In the genomic region with DNA sequence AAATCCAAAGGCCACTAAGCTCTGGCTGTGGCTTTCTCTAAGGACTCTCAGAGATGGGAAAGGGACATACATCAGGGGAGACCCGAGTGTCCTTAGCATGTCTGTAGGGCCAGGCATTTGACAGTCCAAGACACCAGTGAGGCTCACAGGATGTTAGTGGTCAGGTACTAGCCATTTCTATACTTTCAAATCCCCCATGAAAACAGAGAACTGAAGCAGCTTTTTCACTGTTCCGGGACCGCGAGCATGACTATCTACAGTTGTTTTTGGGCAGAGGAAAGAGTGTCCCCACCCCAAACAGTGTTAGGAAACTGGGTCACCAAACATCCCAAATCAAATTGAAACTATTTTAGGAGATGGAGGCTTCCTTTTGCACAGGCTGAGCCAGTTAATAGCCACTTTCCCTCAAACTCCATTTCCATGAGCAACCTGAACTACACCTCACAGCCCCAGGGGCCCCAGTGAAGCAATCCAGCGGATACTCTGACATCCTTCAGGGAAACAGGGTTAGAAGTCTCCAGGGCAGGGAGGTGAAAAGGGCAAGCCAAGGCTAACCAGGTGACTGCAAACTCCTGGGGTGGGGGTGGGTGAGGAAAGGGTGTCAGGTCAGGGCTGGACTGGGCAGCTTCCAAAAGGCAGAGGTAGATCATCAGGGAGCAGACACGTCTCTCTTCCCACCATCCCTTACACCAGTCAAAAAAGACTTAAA, we compare ENCODE assay signal across 8 mouse cellular contexts. TPM values are rescaled to one million over a fixed set of nuclear protein-coding genes. Genes with fewer than 3 reads are reported as not detected.
DNase-seq lines count a peak whose midpoint lies in the region; ATAC-seq lines count a peak whose summit lies in the region.

No protein-coding gene starts in this region.

- peak overlapping the region; percentile 96 for H3K4me2 ChIP-seq in kidney, embryonic 14.5 days (replicated peaks; ENCODE audit: low read depth, low read length)
- H3K4me2 ChIP-seq in hindbrain, embryonic 16.5 days (ENCODE audit: low read length) = peak overlapping the region; percentile 90
- peak overlapping the region; percentile 62 for H3K4me2 ChIP-seq in midbrain, embryonic 16.5 days (ENCODE audit: low read length)

- DNase-seq in kidney, postnatal 14 days = no peak
- DNase-seq in layer of hippocampus, postnatal 14 days (ENCODE audit: low spot score in 2 of 2) = no peak
- no peak for DNase-seq in embryo, embryonic 10.5 days (ENCODE audit: low spot score)
- no peak for DNase-seq in lung, postnatal 4 days

- H3K27ac ChIP-seq in kidney, embryonic 14.5 days (ENCODE audit: low read depth, low read length) = no peak overlapping the region
- H3K27ac ChIP-seq in hindbrain, embryonic 16.5 days (ENCODE audit: low read depth, low read length) = no peak overlapping the region
- no peak overlapping the region for H3K27ac ChIP-seq in midbrain, embryonic 16.5 days (ENCODE audit: low read length)

- peak overlapping the region; percentile 87; the same call in 1 of the 2 replicates for H3K9ac ChIP-seq in kidney, embryonic 14.5 days (ENCODE audit: low read depth, low read length)
- peak overlapping the region; percentile 78 for H3K9ac ChIP-seq in hindbrain, embryonic 16.5 days (ENCODE audit: low read depth, low read length)
- H3K9ac ChIP-seq in midbrain, embryonic 16.5 days (ENCODE audit: low read depth, low read length) = peak overlapping the region; percentile 89

- WGBS in kidney, embryonic 14.5 days = 52% methylated on average over 6 of the region's 6 CpGs
- WGBS in hindbrain, embryonic 16.5 days = 52% methylated on average over 6 of the region's 6 CpGs
- 56% methylated on average over 6 of the region's 6 CpGs for WGBS in midbrain, embryonic 16.5 days

- H3K36me3 ChIP-seq in kidney, embryonic 14.5 days (ENCODE audit: control insufficient read depth, insufficient read depth, low read length) = peaks cover 21% of the 10 kb centered on the region
- H3K36me3 ChIP-seq in hindbrain, embryonic 16.5 days (ENCODE audit: control insufficient read depth, insufficient read depth, low read length) = peaks cover 8% of the 10 kb centered on the region
- H3K36me3 ChIP-seq in midbrain, embryonic 16.5 days (ENCODE audit: control insufficient read depth, insufficient read depth, low read length) = no peaks in the 10 kb centered on the region

- H3K9me3 ChIP-seq in kidney, embryonic 14.5 days (ENCODE audit: control insufficient read depth, low read length) = no peaks in the 10 kb centered on the region
- H3K9me3 ChIP-seq in hindbrain, embryonic 16.5 days (ENCODE audit: control insufficient read depth, low read length) = no peaks in the 10 kb centered on the region
- H3K9me3 ChIP-seq in midbrain, embryonic 16.5 days (replicated peaks; ENCODE audit: control insufficient read depth, low read length, poor library complexity, severe bottlenecking) = no peaks in the 10 kb centered on the region

- no peaks in the 10 kb centered on the region for H3K27me3 ChIP-seq in kidney, embryonic 14.5 days (ENCODE audit: control insufficient read depth, insufficient read depth, low read length)
- no peaks in the 10 kb centered on the region for H3K27me3 ChIP-seq in hindbrain, embryonic 16.5 days (replicated peaks; ENCODE audit: control insufficient read depth, insufficient read depth, low read length)
- no peaks in the 10 kb centered on the region for H3K27me3 ChIP-seq in midbrain, embryonic 16.5 days (ENCODE audit: control insufficient read depth, insufficient read depth, low read depth, low read length)

- peaks cover 6% of the 10 kb centered on the region; the same call in 1 of the 2 replicates for H3K4me1 ChIP-seq in kidney, embryonic 14.5 days (ENCODE audit: control insufficient read depth, insufficient read depth, low read length)
- H3K4me1 ChIP-seq in hindbrain, embryonic 16.5 days (ENCODE audit: control insufficient read depth, insufficient read depth, low read depth, low read length) = peaks cover 17% of the 10 kb centered on the region
- H3K4me1 ChIP-seq in midbrain, embryonic 16.5 days (ENCODE audit: control insufficient read depth, insufficient read depth, low read length) = peaks cover 18% of the 10 kb centered on the region

- ATAC-seq in kidney, embryonic 14.5 days (ENCODE audit: low FRiP score, low TSS enrichment) = no peak
- peak; percentile 23; the same call in 1 of the 2 replicates for ATAC-seq in common myeloid progenitor, adult 5-6 weeks (replicated peaks; ENCODE audit: low read depth, poor library complexity, severe bottlenecking)
- no peak for ATAC-seq in hindbrain, embryonic 16.5 days
- no peak for ATAC-seq in midbrain, embryonic 16.5 days

- peak overlapping the region; percentile 78 for H3K4me3 ChIP-seq in kidney, embryonic 14.5 days (ENCODE audit: low read length)
- peak overlapping the region; percentile 70 for H3K4me3 ChIP-seq in hindbrain, embryonic 16.5 days (ENCODE audit: low read length)
- peak overlapping the region; percentile 79 for H3K4me3 ChIP-seq in midbrain, embryonic 16.5 days (ENCODE audit: low read depth, low read length)

RNA-seq across cellular contexts. Expression of a gene that starts 1.3 kb away (rescaled TPM):
- polyA plus RNA-seq in kidney, embryonic 14.5 days (2014; fragmentation: Nextera tagmentation; extraction: Ambion mirVana) = 26.3 and 50.3 TPM in 2 replicates
- 11.1 and 14.7 TPM in 2 replicates for total RNA-seq in common myeloid progenitor, adult 5-6 weeks (2017)
- polyA plus RNA-seq in hindbrain, embryonic 16.5 days (2015; fragmentation: Nextera tagmentation; extraction: Ambion mirVana) = 31.5 and 36.8 TPM in 2 replicates
- 27.7 and 30.5 TPM in 2 replicates for polyA plus RNA-seq in midbrain, embryonic 16.5 days (2015; fragmentation: Nextera tagmentation; extraction: Ambion mirVana)
- total RNA-seq in layer of hippocampus, postnatal 14 days (2021) = 10 to 100 TPM; 31.1 to 32.2 TPM

RNA-seq across cellular contexts. Expression of a gene that starts 14.4 kb away (rescaled TPM):
- 54.2 and 68.5 TPM in 2 replicates for polyA plus RNA-seq in kidney, embryonic 14.5 days (2014; fragmentation: Nextera tagmentation; extraction: Ambion mirVana)
- 19.5 and 32.2 TPM in 2 replicates for total RNA-seq in common myeloid progenitor, adult 5-6 weeks (2017)
- 20.7 and 22.0 TPM in 2 replicates for polyA plus RNA-seq in hindbrain, embryonic 16.5 days (2015; fragmentation: Nextera tagmentation; extraction: Ambion mirVana)
- polyA plus RNA-seq in midbrain, embryonic 16.5 days (2015; fragmentation: Nextera tagmentation; extraction: Ambion mirVana) = 14.2 and 15.8 TPM in 2 replicates
- total RNA-seq in layer of hippocampus, postnatal 14 days (2021) = 1 to 10 TPM; 8.5 to 9.9 TPM

RNA-seq across cellular contexts. Expression of a gene that starts 24.5 kb away (rescaled TPM):
- polyA plus RNA-seq in kidney, embryonic 14.5 days (2014; fragmentation: Nextera tagmentation; extraction: Ambion mirVana) = 57.8 and 75.5 TPM in 2 replicates
- 186 and 210 TPM in 2 replicates for total RNA-seq in common myeloid progenitor, adult 5-6 weeks (2017)
- polyA plus RNA-seq in hindbrain, embryonic 16.5 days (2015; fragmentation: Nextera tagmentation; extraction: Ambion mirVana) = 23.8 and 31.5 TPM in 2 replicates
- polyA plus RNA-seq in midbrain, embryonic 16.5 days (2015; fragmentation: Nextera tagmentation; extraction: Ambion mirVana) = 22.9 and 25.4 TPM in 2 replicates
- total RNA-seq in layer of hippocampus, postnatal 14 days (2021) = 10 to 100 TPM; 78.9 to 87.5 TPM

RNA-seq across cellular contexts. Expression of a gene that starts 35.4 kb away (rescaled TPM):
- polyA plus RNA-seq in kidney, embryonic 14.5 days (2014; fragmentation: Nextera tagmentation; extraction: Ambion mirVana) = 54.5 and 60.9 TPM in 2 replicates
- 1.2 TPM in 1 of 2 replicates, not detected in the other for total RNA-seq in common myeloid progenitor, adult 5-6 weeks (2017)
- 32.2 and 35.9 TPM in 2 replicates for polyA plus RNA-seq in hindbrain, embryonic 16.5 days (2015; fragmentation: Nextera tagmentation; extraction: Ambion mirVana)
- 34.8 and 43.1 TPM in 2 replicates for polyA plus RNA-seq in midbrain, embryonic 16.5 days (2015; fragmentation: Nextera tagmentation; extraction: Ambion mirVana)
- not detected for total RNA-seq in layer of hippocampus, postnatal 14 days (2021)
